Mouse (Mus musculus) heart, embryonic 14.5 days (tissue): Measurements from ENCODE around the gene Nisch. TPM values are rescaled to one million over a fixed set of nuclear protein-coding genes. Genes with fewer than 3 reads are reported as not detected.
A peak's percentile ranks its signal among the peaks of the same experiment; 100 is the strongest.

Experiments used
- ATAC-seq: fragments of 200-750 bp; cut with Nextera tagmentation; 2 replicates; pipeline ENCODE4 v1.8.0; 2017; ENCODE audit warnings: low read depth, moderate TSS enrichment; ENCODE audit not compliant: insufficient number of reproducible peaks, insufficient read depth, low FRiP score
- H3K27ac ChIP-seq, 2 experiments: fragments of 200-500 bp in 1 of 2; fragments of 300-500 bp in 1 of 2; sonication (generic) in 1 of 2; replicated peaks in 1 of 2; 2 replicates each; pipeline ENCODE4 v1.5.1; 2012 to 2014; ENCODE audit warnings: low read depth in 2 of 2, low read length in 2 of 2, control low read depth in 1 of 2, mild to moderate bottlenecking in 1 of 2, mixed read lengths in 1 of 2; ENCODE audit not compliant: control insufficient read depth in 1 of 2, insufficient read depth in 1 of 2
- H3K27me3 ChIP-seq: fragments of 300-500 bp; sonication (generic); 2 replicates; pipeline ENCODE4 v1.6.1; 2014; ENCODE audit warnings: mild to moderate bottlenecking, low read length, control low read depth; ENCODE audit not compliant: control insufficient read depth, insufficient read depth
- H3K36me3 ChIP-seq: fragments of 300-500 bp; sonication (generic); 2 replicates; pipeline ENCODE4 v1.6.1; 2014; ENCODE audit warnings: mild to moderate bottlenecking, control low read depth, low read length, mixed read lengths; ENCODE audit not compliant: control insufficient read depth, insufficient read depth
- H3K4me1 ChIP-seq, 2 experiments: fragments of 200-500 bp in 1 of 2; fragments of 300-500 bp in 1 of 2; sonication (generic) in 1 of 2; 2 replicates each; pipeline ENCODE4 v1.6.1; 2012 to 2014; ENCODE audit warnings: low read length in 2 of 2, control low read depth in 1 of 2, mixed read lengths in 1 of 2; ENCODE audit not compliant: control insufficient read depth in 2 of 2, insufficient read depth in 2 of 2
- H3K4me2 ChIP-seq: fragments of 300-500 bp; sonication (generic); 2 replicates; pipeline ENCODE4 v1.6.1; 2014; ENCODE audit warnings: mild to moderate bottlenecking, low read length
- H3K4me3 ChIP-seq, 2 experiments: fragments of 200-500 bp in 1 of 2; fragments of 300-500 bp in 1 of 2; sonication (generic) in 1 of 2; 2 replicates each; pipeline ENCODE4 v1.5.1; 2012 to 2014; ENCODE audit warnings: low read length in 2 of 2, mild to moderate bottlenecking in 2 of 2, control low read depth in 1 of 2, low read depth in 1 of 2, moderate library complexity in 1 of 2; ENCODE audit not compliant: control insufficient read depth in 1 of 2, insufficient read depth in 1 of 2
- H3K9ac ChIP-seq: fragments of 300-500 bp; sonication (generic); 2 replicates; pipeline ENCODE4 v1.6.1; 2014; ENCODE audit warnings: mild to moderate bottlenecking, low read length
- H3K9me3 ChIP-seq: fragments of 300-500 bp; sonication (generic); 2 replicates; pipeline ENCODE4 v1.6.1; 2016; ENCODE audit warnings: low read length, control low read depth; ENCODE audit not compliant: control insufficient read depth
- WGBS: fragments of 180-500 bp; shearing (Covaris S2); extraction: QIAGEN DNeasy Blood & Tissue Kit; methylation state at CpG from one replicate; pipeline ENCODE4 v1.1.7; 2014; 5-methylcytosine and 5-hydroxymethylcytosine counted together
- polyA plus RNA-seq: library from polyadenylated mRNA; unstranded; fragments of >200 nt; fragmentation: Nextera tagmentation; extraction: Ambion mirVana; gene quantifications from 2 replicates; pipeline ENCODE4 v1.2.1, GENCODE M21; 2014

Gene Nisch
- polyA plus RNA-seq, 1 experiment from 2014 or later: 308 TPM

DNA sequence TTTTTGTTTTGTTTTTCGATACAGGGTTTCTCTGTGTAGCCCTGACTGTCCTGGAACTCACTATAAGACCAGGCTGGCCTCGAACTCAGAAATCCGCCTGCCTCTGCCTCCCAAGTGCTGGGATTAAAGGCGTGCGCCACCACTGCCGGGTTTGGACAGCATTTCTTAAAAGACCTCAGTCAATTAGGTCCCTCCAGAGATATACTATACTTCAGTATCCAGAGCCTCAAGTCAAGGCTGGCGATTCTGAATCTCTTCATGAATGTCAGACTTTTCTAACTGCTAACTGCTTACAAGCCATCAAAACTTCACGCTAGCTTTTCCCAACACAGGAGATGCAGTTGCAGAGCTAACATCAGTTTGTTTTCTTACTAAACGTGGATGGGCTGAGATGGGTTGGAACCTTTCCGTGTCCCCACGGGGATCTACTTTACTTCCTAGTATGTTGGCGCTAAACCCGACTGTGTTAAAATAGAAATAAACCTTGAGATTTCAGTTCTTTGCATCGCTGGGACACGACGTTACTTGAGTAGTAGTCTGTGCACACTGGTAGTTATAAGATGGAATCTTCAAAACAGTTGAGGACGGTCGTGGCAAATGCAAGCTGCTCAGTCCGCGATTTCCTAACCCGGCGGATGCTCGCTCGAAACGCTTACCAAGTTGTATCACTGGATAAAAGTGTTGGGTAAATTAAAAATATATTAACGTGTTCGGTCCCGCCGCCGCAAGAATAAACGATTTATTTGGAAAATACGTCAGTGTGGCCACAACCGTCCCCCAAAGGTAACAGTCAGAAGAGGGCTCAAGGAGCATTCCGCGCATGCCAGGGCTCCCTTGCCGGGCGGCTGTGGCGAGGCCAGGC lies 33.7 kb upstream of the Nisch start:
- 17% methylated on average over 38 of the region's 38 CpGs for WGBS
- H3K9ac ChIP-seq: peak overlapping the region; percentile 99
- H3K27me3 ChIP-seq: no peaks in the 10 kb centered on the region
- no peaks in the 10 kb centered on the region for H3K9me3 ChIP-seq
- peak overlapping the region; percentile 94 to 95 for H3K27ac ChIP-seq
- H3K4me2 ChIP-seq: peak overlapping the region; percentile 76
- peaks cover 6 to 25% of the 10 kb centered on the region in 2 experiments for H3K4me1 ChIP-seq
- peak; percentile 82; the same call in 1 of the 2 replicates for ATAC-seq
- peak overlapping the region; percentile 65 to 98 for H3K4me3 ChIP-seq
- H3K36me3 ChIP-seq: peaks cover 27% of the 10 kb centered on the region

DNA sequence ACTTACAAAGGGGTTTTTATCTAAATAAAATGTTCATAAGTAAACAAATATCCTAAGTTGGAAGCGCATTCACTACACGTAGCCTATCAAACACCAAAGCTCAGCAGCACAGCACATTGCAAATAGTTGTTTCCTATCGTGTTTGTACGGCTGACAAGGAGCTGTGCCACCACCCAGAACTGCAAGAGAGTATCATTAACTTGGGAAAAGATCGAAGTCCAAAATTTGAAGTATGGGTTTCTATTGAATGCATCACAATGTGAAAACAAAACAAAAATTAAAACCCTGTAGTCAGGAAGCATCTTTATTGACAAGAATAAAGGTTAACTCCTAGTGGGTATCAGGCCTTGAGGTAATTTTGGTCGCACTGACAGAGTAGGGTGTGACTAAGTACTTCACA lies 31.6 kb upstream of the Nisch start:
- 87% methylated on average over 6 of the region's 6 CpGs for WGBS
- no peak for ATAC-seq

DNA sequence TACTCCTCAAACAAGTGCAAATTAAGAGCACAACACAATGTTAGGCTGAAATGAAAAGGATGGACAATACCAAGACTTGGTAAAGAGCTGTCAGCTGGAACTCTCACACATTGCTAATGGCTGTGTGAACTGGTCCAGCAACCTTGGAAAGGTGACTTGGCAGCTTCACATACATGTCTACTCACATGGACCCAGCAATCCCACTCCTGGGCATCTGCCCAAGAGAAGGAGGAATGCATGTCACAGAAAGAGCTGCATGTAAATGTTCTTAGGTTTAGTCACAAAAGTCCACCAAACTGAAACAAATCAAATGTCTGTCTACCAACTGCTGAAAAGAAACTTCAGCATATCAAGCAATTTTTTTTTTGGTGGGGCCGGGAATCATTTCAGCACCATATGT lies 29.2 kb upstream of the Nisch start:
- no peak for ATAC-seq
- no peaks in the 10 kb centered on the region for H3K36me3 ChIP-seq
- no peaks in the 10 kb centered on the region for H3K27me3 ChIP-seq
- peaks cover 4 to 16% of the 10 kb centered on the region in 2 experiments for H3K4me1 ChIP-seq
- H3K9me3 ChIP-seq: no peaks in the 10 kb centered on the region
- H3K27ac ChIP-seq: peak overlapping the region in 1 of 2 experiments; percentile 2; a peak in 2 of 4 replicates
- H3K4me2 ChIP-seq: no peak overlapping the region
- H3K9ac ChIP-seq: no peak overlapping the region
- WGBS: 24% methylated on average over 1 of the region's 1 CpGs
- H3K4me3 ChIP-seq: no peak overlapping the region

More for the DNA sequence above, 31.6 kb upstream of the Nisch start:
- no peaks in the 10 kb centered on the region for H3K9me3 ChIP-seq
- peaks cover 6 to 25% of the 10 kb centered on the region in 2 experiments for H3K4me1 ChIP-seq
- H3K27ac ChIP-seq: no peak overlapping the region
- H3K4me3 ChIP-seq: no peak overlapping the region
- no peak overlapping the region for H3K9ac ChIP-seq
- peaks cover 6% of the 10 kb centered on the region for H3K36me3 ChIP-seq
- no peaks in the 10 kb centered on the region for H3K27me3 ChIP-seq
- H3K4me2 ChIP-seq: no peak overlapping the region

DNA sequence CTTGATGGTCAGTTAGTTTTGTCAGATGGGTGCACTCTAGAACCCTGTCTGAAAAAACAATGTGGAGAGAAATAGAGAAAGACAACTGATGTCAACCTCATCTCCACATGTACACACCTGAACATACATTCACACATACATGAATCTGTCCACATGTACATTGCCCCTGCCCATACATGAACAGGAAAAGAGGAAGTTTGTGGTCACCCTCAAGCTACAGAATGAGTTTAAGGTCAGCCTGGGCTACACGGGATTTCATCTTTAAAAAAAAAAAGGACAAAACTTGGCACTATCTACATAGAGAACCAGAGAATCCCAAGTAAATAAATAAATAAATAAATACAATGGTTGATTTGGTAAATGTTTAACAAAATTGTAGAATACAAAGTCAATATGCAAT lies 28.0 kb upstream of the Nisch start:
- no peaks in the 10 kb centered on the region for H3K9me3 ChIP-seq
- peaks cover 4 to 16% of the 10 kb centered on the region in 2 experiments for H3K4me1 ChIP-seq
- no peaks in the 10 kb centered on the region for H3K36me3 ChIP-seq
- no peak overlapping the region for H3K27ac ChIP-seq
- WGBS: 70% methylated on average over 1 of the region's 1 CpGs
- H3K4me3 ChIP-seq: no peak overlapping the region
- H3K4me2 ChIP-seq: no peak overlapping the region
- H3K9ac ChIP-seq: no peak overlapping the region
- ATAC-seq: no peak
- H3K27me3 ChIP-seq: no peaks in the 10 kb centered on the region

DNA sequence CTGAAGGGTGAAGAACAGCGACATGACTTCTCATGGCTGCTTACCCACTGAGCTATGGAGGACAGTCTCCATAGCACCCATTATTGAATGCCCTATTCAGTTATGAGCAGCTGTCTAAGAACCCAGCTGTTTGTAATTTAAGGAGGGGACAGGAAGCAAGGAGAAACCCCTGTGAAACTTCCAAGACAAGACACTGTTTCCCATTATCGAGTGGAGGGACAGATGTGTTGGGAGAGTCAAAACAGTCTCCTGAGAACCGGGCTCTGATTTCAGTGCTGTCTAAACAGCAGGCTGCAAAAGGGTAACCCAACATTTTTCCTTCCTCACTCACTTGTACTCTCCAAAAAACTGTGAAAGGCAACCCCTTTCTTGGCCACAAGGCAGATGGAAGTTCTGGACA lies 23.8 kb upstream of the Nisch start:
- no peak overlapping the region for H3K9ac ChIP-seq
- H3K27me3 ChIP-seq: no peaks in the 10 kb centered on the region
- no peaks in the 10 kb centered on the region for H3K36me3 ChIP-seq
- 69% methylated on average over 3 of the region's 3 CpGs for WGBS
- no peak overlapping the region for H3K4me2 ChIP-seq
- no peaks in the 10 kb centered on the region for H3K4me1 ChIP-seq
- no peak overlapping the region for H3K27ac ChIP-seq
- H3K4me3 ChIP-seq: no peak overlapping the region
- no peaks in the 10 kb centered on the region for H3K9me3 ChIP-seq
- no peak for ATAC-seq

DNA sequence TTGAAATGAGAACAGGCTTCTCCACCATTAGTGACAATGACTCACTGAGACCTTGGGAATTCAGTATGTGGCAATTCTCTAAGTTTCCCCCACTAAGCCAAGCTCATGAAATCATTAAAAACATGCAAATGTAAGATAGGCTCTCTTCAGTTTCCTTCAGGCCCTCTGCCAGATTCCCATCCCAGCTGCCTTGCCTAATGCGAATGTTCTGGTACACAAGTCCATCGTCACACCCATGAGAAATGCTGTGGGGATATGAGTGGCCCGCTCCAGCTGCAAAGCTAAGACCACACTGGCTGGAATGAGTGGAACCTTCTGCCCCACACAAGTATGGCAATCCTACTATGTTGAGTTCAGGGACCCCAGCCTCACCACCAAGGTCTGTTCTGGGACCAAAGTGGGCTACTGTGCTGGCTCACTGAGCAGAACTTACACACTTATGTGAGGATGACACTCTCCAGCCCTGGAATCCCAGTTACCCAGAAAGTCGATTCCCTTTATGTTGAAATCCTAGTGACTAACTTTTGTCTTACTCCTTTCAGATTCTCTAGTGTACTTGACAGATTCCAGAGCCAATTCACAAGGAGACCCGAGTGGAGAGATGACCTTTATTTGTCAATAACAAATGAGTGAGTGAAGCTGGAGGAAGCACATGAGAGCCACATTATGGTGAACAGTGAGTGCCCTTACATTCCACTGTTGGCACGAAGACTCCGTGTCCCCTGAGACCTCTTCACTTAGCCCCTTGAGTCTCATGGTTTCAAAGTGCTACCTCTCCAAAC lies 20.5 kb upstream of the Nisch start:
- no peak overlapping the region for H3K27ac ChIP-seq
- H3K36me3 ChIP-seq: no peaks in the 10 kb centered on the region
- no peak overlapping the region for H3K4me3 ChIP-seq
- no peak for ATAC-seq
- H3K9me3 ChIP-seq: no peaks in the 10 kb centered on the region
- H3K27me3 ChIP-seq: no peaks in the 10 kb centered on the region
- peaks cover 8 to 9% of the 10 kb centered on the region in 2 experiments for H3K4me1 ChIP-seq
- 70% methylated on average over 7 of the region's 7 CpGs for WGBS
- H3K4me2 ChIP-seq: no peak overlapping the region
- no peak overlapping the region for H3K9ac ChIP-seq

DNA sequence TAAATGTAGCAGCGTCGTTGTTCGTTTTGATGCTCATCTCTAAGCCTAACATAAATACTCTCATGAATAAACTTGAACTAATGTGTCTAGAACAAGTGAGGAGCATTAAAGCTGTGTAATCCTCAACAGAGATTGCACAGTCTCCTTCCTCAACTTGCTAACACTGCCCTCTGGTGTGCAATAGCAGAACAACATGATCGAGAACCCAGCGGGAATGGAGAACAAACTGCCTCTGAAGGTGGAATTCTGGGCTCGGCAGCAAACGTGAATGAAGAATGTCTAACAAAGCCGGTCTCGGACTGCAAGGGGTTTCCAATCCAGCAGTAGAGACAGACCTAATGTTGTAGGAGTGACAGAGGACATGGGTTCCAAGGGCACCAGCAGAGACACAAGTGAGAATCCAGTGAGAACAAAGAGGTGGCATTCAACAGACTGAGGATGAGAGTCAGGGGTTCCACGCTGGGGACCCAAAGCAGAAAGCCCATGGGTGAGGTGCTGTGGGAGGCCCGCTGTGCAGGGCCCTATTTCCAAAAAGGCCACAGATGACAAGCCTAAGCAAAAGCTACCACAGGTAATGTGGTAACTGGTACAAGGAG lies 17.3 kb upstream of the Nisch start:
- Histone ChIP-seq H3K9ac (no peak overlapping the region), H3K36me3 (no peaks in the 10 kb centered on the region), H3K4me3 (no peak overlapping the region), H3K4me2 (no peak overlapping the region), H3K27me3 (no peaks in the 10 kb centered on the region), H3K9me3 (no peaks in the 10 kb centered on the region), H3K27ac (peak overlapping the region; percentile 40 to 53; a peak in 2 of 4 replicates), H3K4me1 (peaks cover 23 to 28% of the 10 kb centered on the region in 2 experiments)
- 10% methylated on average over 11 of the region's 11 CpGs for WGBS
- no peak for ATAC-seq
